Mouse (Mus musculus) forebrain, embryonic 13.5 days (tissue): ENCODE measurements around the gene Prr36. TPM values are rescaled to one million over a fixed set of nuclear protein-coding genes. Genes with fewer than 3 reads are reported as not detected.

Experiments
- ATAC-seq: fragments of 200-750 bp; cut with Nextera tagmentation; 2 replicates; pipeline ENCODE4 v1.8.0; 2017
- H3K27ac ChIP-seq: fragments of 300-500 bp; sonication (generic); 2 replicates; pipeline ENCODE4 v1.5.1; 2015; ENCODE audit warnings: inconsistent platforms, mild to moderate bottlenecking, moderate library complexity
- H3K27me3 ChIP-seq: fragments of 300-500 bp; sonication (generic); 2 replicates; pipeline ENCODE4 v1.6.1; 2015; ENCODE audit warnings: mild to moderate bottlenecking, inconsistent platforms
- H3K36me3 ChIP-seq: fragments of 300-500 bp; sonication (generic); 2 replicates; pipeline ENCODE4 v1.6.1; 2015; ENCODE audit warnings: mild to moderate bottlenecking, inconsistent platforms; ENCODE audit not compliant: poor library complexity, severe bottlenecking
- H3K4me1 ChIP-seq: fragments of 300-500 bp; sonication (generic); 2 replicates; pipeline ENCODE4 v1.6.1; 2015; ENCODE audit warnings: inconsistent platforms
- H3K4me2 ChIP-seq: fragments of 300-500 bp; sonication (generic); 2 replicates; pipeline ENCODE4 v1.6.1; 2015; ENCODE audit warnings: inconsistent platforms, mild to moderate bottlenecking, moderate library complexity
- H3K4me3 ChIP-seq: fragments of 300-500 bp; sonication (generic); 2 replicates; pipeline ENCODE4 v1.5.1; 2015; ENCODE audit warnings: mild to moderate bottlenecking, inconsistent platforms
- H3K9ac ChIP-seq: fragments of 300-500 bp; sonication (generic); 2 replicates; pipeline ENCODE4 v1.6.1; 2015; ENCODE audit warnings: mild to moderate bottlenecking, inconsistent platforms
- H3K9me3 ChIP-seq: fragments of 300-500 bp; sonication (generic); replicated peaks from 2 replicates; pipeline ENCODE4 v1.6.1; 2016; ENCODE audit warnings: inconsistent platforms
- WGBS: fragments of 180-500 bp; shearing (Covaris S2); methylation state at CpG from one replicate; pipeline ENCODE4 v1.1.7; 2015; 5-methylcytosine and 5-hydroxymethylcytosine counted together
- polyA plus RNA-seq: library from polyadenylated mRNA; unstranded; fragments of >200 nt; fragmentation: Nextera tagmentation; extraction: Ambion mirVana; gene quantifications from 2 replicates; pipeline ENCODE4 v1.2.1, GENCODE M21; 2015

Prr36 gene
- polyA plus RNA-seq, 1 experiment from 2014 or later, result 33.2 TPM

DNA sequence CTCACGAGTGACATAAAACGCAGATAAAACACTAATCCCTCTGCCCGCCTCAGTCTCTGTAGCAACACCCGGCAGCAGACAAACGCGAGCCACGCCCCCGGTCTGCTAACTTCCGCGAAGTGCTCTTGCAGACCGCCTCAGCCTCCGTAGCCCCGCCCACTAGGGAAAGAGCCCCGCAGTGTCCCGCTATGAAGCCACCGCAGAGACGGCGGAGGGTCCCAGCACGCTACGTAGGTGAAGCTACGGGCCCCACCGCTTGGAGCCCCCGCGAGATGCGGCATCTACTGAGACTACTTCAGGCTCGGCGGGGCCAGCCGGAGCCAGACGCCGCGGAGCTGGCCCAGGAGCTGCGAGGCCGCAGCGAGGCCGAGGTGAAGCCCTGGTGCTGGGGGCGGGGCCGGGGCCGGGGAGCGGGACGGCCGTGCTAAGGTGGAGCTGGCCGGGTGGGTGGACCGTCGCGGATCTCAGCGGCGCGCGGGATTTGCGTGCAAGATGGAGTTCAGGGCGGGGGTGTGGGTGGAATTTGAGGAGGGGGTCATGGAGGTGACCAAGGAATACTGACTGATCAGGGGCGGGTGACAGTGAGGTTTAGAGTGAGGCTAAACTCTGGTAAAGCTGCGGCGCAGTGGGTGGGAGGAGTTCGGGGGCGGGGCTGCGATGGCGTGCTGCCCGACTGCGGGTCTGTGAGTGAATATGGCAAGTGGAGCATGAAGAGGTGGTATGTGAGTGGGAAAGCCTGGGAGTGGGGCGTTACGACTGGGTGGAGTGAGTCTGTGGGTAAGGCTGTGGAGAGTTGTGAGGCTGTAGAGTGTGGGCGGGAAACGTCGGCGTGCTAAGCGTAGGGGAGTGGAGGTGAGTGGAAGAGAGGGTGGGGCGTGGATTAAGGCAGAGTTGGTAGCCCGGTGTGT lies 35.9 kb upstream of the Prr36 start, which contains the start of gene Snapc2:
Gene Snapc2, plus strand, starts transcription at position 147 of the 908 bp plus-strand sequence.
- ATAC-seq, result peak; percentile 88
- peaks cover 50% of the 10 kb centered on the region for H3K36me3 ChIP-seq
- H3K27me3 ChIP-seq, result peaks cover 4% of the 10 kb centered on the region; the same call in 1 of the 2 replicates
- peak within 1 kb of the TSS; percentile 93 for H3K27ac ChIP-seq
- WGBS, result under 1% methylated on average over 69 of the region's 69 CpGs
- H3K9ac ChIP-seq, result peak within 1 kb of the TSS; percentile 89
- peak within 1 kb of the TSS; percentile 89 for H3K4me3 ChIP-seq
- no peaks in the 10 kb centered on the region for H3K9me3 ChIP-seq
- peak within 1 kb of the TSS; percentile 69 for H3K4me2 ChIP-seq
- peaks cover 50% of the 10 kb centered on the region for H3K4me1 ChIP-seq

DNA sequence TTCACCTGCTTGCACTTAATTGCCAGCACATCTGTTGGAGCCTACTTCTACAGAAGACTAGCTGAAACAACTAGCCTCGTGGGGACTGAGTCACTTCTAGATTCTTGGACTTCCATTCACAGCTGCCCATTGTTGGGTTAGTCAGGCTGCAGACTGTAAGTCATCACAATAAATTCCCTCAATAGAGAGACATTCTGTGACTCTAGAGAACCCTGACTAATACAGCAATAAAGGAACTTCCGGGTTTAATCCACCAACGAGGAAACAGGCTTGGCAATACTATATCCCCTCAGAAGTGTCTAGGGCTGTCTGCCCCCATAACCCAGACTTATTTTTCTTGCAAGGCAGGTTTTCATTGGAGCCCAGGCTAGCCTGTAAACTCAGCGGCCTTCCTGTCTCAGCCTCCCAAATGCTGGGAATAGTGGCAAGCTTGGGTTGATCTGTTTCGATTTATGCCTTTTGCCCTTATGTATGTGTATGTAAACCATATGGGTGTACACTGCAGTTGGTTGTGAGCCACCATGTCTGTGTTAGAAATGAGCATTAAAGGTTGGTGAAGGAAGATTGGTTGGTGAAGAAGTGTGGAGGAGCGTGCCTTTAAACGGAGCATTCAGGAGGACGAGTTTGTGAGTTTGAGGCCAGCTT lies 35.0 kb upstream of the Prr36 start:
- 46% methylated on average over 8 of the region's 8 CpGs for WGBS
- Histone ChIP-seq H3K9ac (peak overlapping the region; percentile 89), H3K27ac (peak overlapping the region; percentile 93; the same call in 1 of the 2 replicates), H3K9me3 (no peaks in the 10 kb centered on the region), H3K36me3 (peaks cover 56% of the 10 kb centered on the region), H3K4me2 (peak overlapping the region; percentile 69), H3K4me3 (peak overlapping the region; percentile 89), H3K4me1 (peaks cover 41% of the 10 kb centered on the region), H3K27me3 (peaks cover 4% of the 10 kb centered on the region; the same call in 1 of the 2 replicates)
- no peak for ATAC-seq

- no peak overlapping the region for H3K4me3 ChIP-seq
These were observed 33.2 kb upstream of the Prr36 start for GRCm38 (mm10) chr8:4250306-4250970.

DNA sequence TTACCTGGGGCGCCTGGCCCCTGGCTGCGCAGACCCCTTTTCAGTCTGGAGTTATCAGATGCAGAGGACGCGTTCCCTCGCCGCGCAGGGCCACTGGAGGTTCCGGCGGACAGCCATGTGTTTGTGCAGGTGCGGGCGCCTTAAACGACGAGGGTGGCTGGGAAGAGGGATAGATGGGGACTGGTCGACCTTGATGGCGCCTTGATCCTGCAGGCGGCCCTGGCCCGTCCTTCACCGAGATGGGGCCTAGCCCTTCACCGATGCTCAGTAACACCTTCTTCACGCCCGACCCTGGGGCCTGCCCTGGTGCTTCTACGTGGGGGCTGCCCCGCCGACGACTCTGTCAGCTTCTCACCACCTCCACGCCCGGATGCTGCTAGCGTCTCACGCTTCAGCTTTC lies 32.0 kb upstream of the Prr36 start:
- WGBS, result 19% methylated on average over 29 of the region's 29 CpGs
- H3K27ac ChIP-seq, result no peak overlapping the region
- H3K4me3 ChIP-seq, result no peak overlapping the region
- H3K27me3 ChIP-seq, result peaks cover 4% of the 10 kb centered on the region; the same call in 1 of the 2 replicates
- no peaks in the 10 kb centered on the region for H3K9me3 ChIP-seq
- H3K4me2 ChIP-seq, result no peak overlapping the region
- peaks cover 26% of the 10 kb centered on the region for H3K4me1 ChIP-seq
- H3K9ac ChIP-seq, result peak overlapping the region; percentile 51
- H3K36me3 ChIP-seq, result peaks cover 57% of the 10 kb centered on the region
- no peak for ATAC-seq

More at GRCm38 (mm10) chr8:4250306-4250970, 33.2 kb upstream of the Prr36 start:
- ATAC-seq, result peak; percentile 34
- Histone ChIP-seq H3K36me3 (peaks cover 56% of the 10 kb centered on the region), H3K27me3 (peaks cover 4% of the 10 kb centered on the region; the same call in 1 of the 2 replicates), H3K4me2 (no peak overlapping the region), H3K4me1 (peaks cover 28% of the 10 kb centered on the region), H3K27ac (no peak overlapping the region), H3K9ac (no peak overlapping the region), H3K9me3 (no peaks in the 10 kb centered on the region)
- 31% methylated on average over 26 of the region's 26 CpGs for WGBS

- Histone ChIP-seq H3K4me2 (no peak within 1 kb of the TSS), H3K9me3 (no peaks in the 10 kb centered on the region), H3K36me3 (peaks cover 69% of the 10 kb centered on the region), H3K4me1 (peaks cover 18% of the 10 kb centered on the region), H3K4me3 (no peak within 1 kb of the TSS), H3K9ac (peak within 1 kb of the TSS; percentile 51), H3K27ac (no peak within 1 kb of the TSS), H3K27me3 (peaks cover 4% of the 10 kb centered on the region; the same call in 1 of the 2 replicates)
- 85% methylated on average over 15 of the region's 15 CpGs for WGBS
- no peak for ATAC-seq
These were observed 30.8 kb upstream of the Prr36 start, which contains the start of gene Tgfbr3l for GRCm38 (mm10) chr8:4247951-4248540. Tgfbr3l (plus strand) TSS chr8:4248214.

DNA sequence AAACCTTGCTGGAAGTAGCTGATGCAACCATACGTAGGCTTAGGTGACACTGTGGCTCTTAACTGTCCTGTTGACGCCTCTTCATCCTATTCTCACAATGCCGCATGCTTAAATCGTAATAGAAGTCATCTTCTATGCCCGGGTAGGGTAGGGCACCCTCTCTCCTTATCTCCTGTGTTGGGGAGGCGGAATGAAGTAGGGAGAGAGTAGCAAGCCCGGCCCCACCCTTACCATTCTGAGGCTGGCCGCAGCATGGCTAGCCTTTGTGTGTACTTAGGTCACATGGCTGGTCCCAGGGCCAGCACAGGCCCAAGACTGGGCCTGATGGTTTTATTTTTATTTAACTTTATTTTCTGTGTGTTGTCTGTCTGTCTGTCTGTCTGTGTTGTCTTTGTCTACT lies 30.0 kb upstream of the Prr36 start:
- Histone ChIP-seq H3K9me3 (no peaks in the 10 kb centered on the region), H3K27ac (no peak overlapping the region), H3K36me3 (peaks cover 77% of the 10 kb centered on the region), H3K4me1 (peaks cover 14% of the 10 kb centered on the region), H3K4me3 (no peak overlapping the region), H3K4me2 (no peak overlapping the region), H3K9ac (no peak overlapping the region), H3K27me3 (peaks cover 4% of the 10 kb centered on the region; the same call in 1 of the 2 replicates)
- ATAC-seq, result no peak
- WGBS, result 91% methylated on average over 8 of the region's 8 CpGs

GRCm38 (mm10) chr8:4245737-4246136 lies 28.5 kb upstream of the Prr36 start:
- Histone ChIP-seq H3K9ac (no peak overlapping the region), H3K4me1 (peaks cover 24% of the 10 kb centered on the region), H3K36me3 (peaks cover 87% of the 10 kb centered on the region), H3K4me3 (no peak overlapping the region), H3K9me3 (no peaks in the 10 kb centered on the region), H3K27ac (no peak overlapping the region), H3K4me2 (no peak overlapping the region), H3K27me3 (peaks cover 4% of the 10 kb centered on the region; the same call in 1 of the 2 replicates)
- WGBS, result 93% methylated on average over 12 of the region's 13 CpGs
- no peak for ATAC-seq

GRCm38 (mm10) chr8:4245061-4245460 lies 27.8 kb upstream of the Prr36 start:
- Histone ChIP-seq H3K4me2 (no peak overlapping the region), H3K4me3 (no peak overlapping the region), H3K4me1 (peaks cover 24% of the 10 kb centered on the region), H3K9ac (no peak overlapping the region), H3K36me3 (peaks cover 90% of the 10 kb centered on the region), H3K27ac (no peak overlapping the region), H3K9me3 (no peaks in the 10 kb centered on the region), H3K27me3 (peaks cover 4% of the 10 kb centered on the region; the same call in 1 of the 2 replicates)
- 97% methylated on average over 5 of the region's 5 CpGs for WGBS
- ATAC-seq, result no peak

- peak; percentile 28 for ATAC-seq
- Histone ChIP-seq H3K27ac (peak overlapping the region; percentile 83), H3K4me1 (peaks cover 34% of the 10 kb centered on the region), H3K4me2 (peak overlapping the region; percentile 89), H3K9me3 (no peaks in the 10 kb centered on the region), H3K9ac (peak overlapping the region; percentile 75), H3K4me3 (peak overlapping the region; percentile 69), H3K36me3 (peaks cover 36% of the 10 kb centered on the region), H3K27me3 (no peaks in the 10 kb centered on the region)
- WGBS, result 14% methylated on average over 19 of the region's 19 CpGs
These were observed 22.1 kb upstream of the Prr36 start for GRCm38 (mm10) chr8:4239193-4239890.

- Histone ChIP-seq H3K4me2 (peak within 1 kb of the TSS; percentile 89), H3K9ac (peak within 1 kb of the TSS; percentile 75), H3K36me3 (peaks cover 28% of the 10 kb centered on the region), H3K4me3 (peak within 1 kb of the TSS; percentile 69), H3K9me3 (no peaks in the 10 kb centered on the region), H3K27ac (peak within 1 kb of the TSS; percentile 94), H3K27me3 (no peaks in the 10 kb centered on the region), H3K4me1 (peaks cover 34% of the 10 kb centered on the region)
- ATAC-seq, result peak; percentile 95
- under 1% methylated on average over 62 of the region's 71 CpGs for WGBS
These were observed 21.4 kb upstream of the Prr36 start, which contains the start of the genes Map2k7 and Gm49320 for GRCm38 (mm10) chr8:4238434-4239192. Map2k7 (plus strand) TSS chr8:4238740. Gm49320 (plus strand) TSS chr8:4238865.
